ENCODE assay signal across 18 mouse cellular contexts in the genomic region with DNA sequence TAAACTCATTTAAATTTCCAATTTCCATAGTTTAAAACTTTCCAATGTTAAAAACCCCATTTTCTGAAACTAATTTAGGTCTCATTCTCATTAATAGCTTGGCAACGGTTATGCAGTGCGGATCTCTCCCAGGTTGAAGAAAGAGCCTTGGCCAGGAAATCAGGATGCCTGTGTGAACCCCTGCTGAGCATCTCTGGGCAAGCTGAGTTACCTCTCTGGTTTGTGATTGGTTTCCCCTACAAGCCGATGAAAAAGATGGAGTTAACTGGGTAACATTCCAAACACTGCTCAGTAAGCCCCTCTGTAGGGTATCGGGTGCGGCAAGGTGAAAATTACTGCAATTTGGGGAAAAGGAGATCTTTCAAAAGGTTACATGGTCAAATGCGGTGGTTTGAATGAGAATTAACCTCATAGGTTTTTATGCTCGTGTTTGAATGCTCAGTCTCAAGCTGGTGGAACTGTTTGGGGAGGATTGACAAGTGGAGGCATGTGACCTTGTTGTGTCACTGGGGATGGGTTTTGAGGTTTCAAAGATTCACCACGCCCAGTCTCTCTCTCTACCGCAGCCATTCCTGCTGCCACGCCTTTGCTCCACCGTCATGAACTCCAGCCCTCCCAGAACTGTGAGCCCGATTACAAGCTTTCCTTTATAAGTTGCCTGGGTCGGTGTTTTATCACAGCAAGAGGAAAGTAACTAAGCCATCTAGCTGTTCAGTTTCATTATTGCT.
DNase-seq lines count a peak whose midpoint lies in the region; ATAC-seq lines count a peak whose summit lies in the region.
"Had no signal": no experiment of that assay in that cellular context is flagged by ENCODE, and none has a peak within 500 bp of the region (broad histone marks: within the 10 kb centered on the region; RNA-seq: fewer than 3 reads in every experiment).

No protein-coding gene starts in this region.

- no peaks in the 10 kb centered on the region for H3K4me1 ChIP-seq in midbrain, embryonic 11.5 days (ENCODE audit: control insufficient read depth, insufficient read depth, low read length)
- H3K4me1 ChIP-seq in midbrain, embryonic 16.5 days (ENCODE audit: control insufficient read depth, insufficient read depth, low read length) = peaks cover 8% of the 10 kb centered on the region

- no peak overlapping the region for H3K9ac ChIP-seq in midbrain, embryonic 11.5 days (ENCODE audit: low read length)
- no peak overlapping the region for H3K9ac ChIP-seq in midbrain, embryonic 16.5 days (ENCODE audit: low read depth, low read length)
- H3K9ac ChIP-seq: embryonic facial prominence, embryonic 12.5 days; forebrain, embryonic 13.5 days had no signal

- H3K27ac ChIP-seq in midbrain, embryonic 11.5 days (ENCODE audit: low read depth, low read length) = no peak overlapping the region
- no peak overlapping the region for H3K27ac ChIP-seq in midbrain, embryonic 16.5 days (ENCODE audit: low read length)
- H3K27ac ChIP-seq: embryonic facial prominence, embryonic 10.5 days; embryonic facial prominence, embryonic 12.5 days; forebrain, embryonic 13.5 days had no signal

- WGBS in midbrain, embryonic 11.5 days = 92% methylated on average over 13 of the region's 13 CpGs
- WGBS in midbrain, embryonic 16.5 days = 84% methylated on average over 13 of the region's 13 CpGs

- no peak overlapping the region for H3K4me3 ChIP-seq in midbrain, embryonic 11.5 days (ENCODE audit: low read depth, low read length)
- H3K4me3 ChIP-seq in midbrain, embryonic 16.5 days (ENCODE audit: low read depth, low read length) = no peak overlapping the region
- H3K4me3 ChIP-seq: embryonic facial prominence, embryonic 10.5 days; embryonic facial prominence, embryonic 12.5 days; forebrain, embryonic 13.5 days had no signal

- no peaks in the 10 kb centered on the region for H3K9me3 ChIP-seq in midbrain, embryonic 11.5 days (ENCODE audit: control insufficient read depth, low read length)
- 0 out of 2 replicates have a peak, but pooled peaks cover 2% of the 10 kb centered on the region for H3K9me3 ChIP-seq in midbrain, embryonic 16.5 days (replicated peaks; ENCODE audit: control insufficient read depth, low read length, poor library complexity, severe bottlenecking)
- H3K9me3 ChIP-seq: embryonic facial prominence, embryonic 10.5 days; embryonic facial prominence, embryonic 12.5 days; forebrain, embryonic 13.5 days had no signal

- peak; percentile 45 to 50 for DNase-seq in cerebellum, postnatal 10 days
- DNase-seq in cerebellum, adult 11 months = no peak
- peak; percentile 76 for DNase-seq in midbrain, embryonic 11.5 days (ENCODE audit: low spot score, missing footprints)
- peak; percentile 64 for DNase-seq in ZHBTc4 (ENCODE audit: low read depth, low spot score)
- no peak for DNase-seq in urinary bladder, postnatal 14 days (ENCODE audit: low spot score)
- no peak for DNase-seq in layer of hippocampus, postnatal 36 days
- DNase-seq: adrenal gland, adult 2 months; adrenal gland, postnatal 10 days; adrenal gland, postnatal 25 days; B cell, adult 2 months; cerebellum, adult 18-20 months; cerebellum, adult 8-10 months; cerebellum, adult 9-11 months had no signal

- no peaks in the 10 kb centered on the region for H3K27me3 ChIP-seq in midbrain, embryonic 11.5 days (ENCODE audit: control insufficient read depth, insufficient read depth, low read length)
- H3K27me3 ChIP-seq in midbrain, embryonic 16.5 days (ENCODE audit: control insufficient read depth, insufficient read depth, low read depth, low read length) = no peaks in the 10 kb centered on the region

- no peaks in the 10 kb centered on the region for H3K36me3 ChIP-seq in midbrain, embryonic 11.5 days (ENCODE audit: control insufficient read depth, insufficient read depth, low read length)
- no peaks in the 10 kb centered on the region for H3K36me3 ChIP-seq in midbrain, embryonic 16.5 days (ENCODE audit: control insufficient read depth, insufficient read depth, low read length)
- H3K36me3 ChIP-seq: embryonic facial prominence, embryonic 10.5 days; embryonic facial prominence, embryonic 12.5 days had no signal

- ATAC-seq in midbrain, embryonic 11.5 days (ENCODE audit: low FRiP score) = no peak
- ATAC-seq in midbrain, embryonic 16.5 days = no peak
- ATAC-seq: CD4-positive, CD25-positive, alpha-beta regulatory T cell, adult 4 months had no signal

- H3K4me2 ChIP-seq in midbrain, embryonic 11.5 days = no peak overlapping the region
- no peak overlapping the region for H3K4me2 ChIP-seq in midbrain, embryonic 16.5 days (ENCODE audit: low read length)
- H3K4me2 ChIP-seq: embryonic facial prominence, embryonic 12.5 days; forebrain, embryonic 13.5 days had no signal

Comparison
In these comparisons a context has a peak if more than half of its experiments do, and no peak if none do; other contexts are left out.
1. DNase-seq: peak in cerebellum, postnatal 10 days (2 of 2), midbrain, embryonic 11.5 days (single experiment) and ZHBTc4 (single experiment); none in cerebellum, adult 11 months (single experiment), urinary bladder, postnatal 14 days (single experiment) and layer of hippocampus, postnatal 36 days (0 of 2).